Mouse (Mus musculus): ENCODE results near the gene Gast. TPM values are rescaled to one million over a fixed set of nuclear protein-coding genes. Genes with fewer than 3 reads are reported as not detected.
A peak's percentile ranks its signal among the peaks of the same experiment; 100 is the strongest.
"Not testable (repeated sequence)": the region's sequence is repeated elsewhere in the genome, so short reads cannot be mapped to it uniquely, and the experiment has no call there.

The Gast gene
- not detected for total RNA-seq (2021)
- long read RNA-seq, experiment 1: 0 reads
- long read RNA-seq, experiment 2: 0 reads

GRCm38 (mm10) chr11:100333944-100334457 lies at the start of gene Gast:
Gene Gast, plus strand, starts transcription at chr11:100334407.
- DNase-seq (ENCODE audit: low spot score in 2 of 2): no peak

GRCm38 (mm10) chr11:100284988-100285387 lies 49.2 kb upstream of the Gast start:
- DNase-seq (ENCODE audit: low spot score in 2 of 2): no peak

GRCm38 (mm10) chr11:100287024-100287423 lies 47.2 kb upstream of the Gast start:
- DNase-seq (ENCODE audit: low spot score in 2 of 2): peak in 1 of 2 experiments; percentile 47

GRCm38 (mm10) chr11:100288942-100289341 lies 45.3 kb upstream of the Gast start:
- no peak for DNase-seq (ENCODE audit: low spot score in 2 of 2)

- DNase-seq (ENCODE audit: low spot score in 2 of 2): no peak
Measured at GRCm38 (mm10) chr11:100290235-100290634, 44.0 kb upstream of the Gast start.

GRCm38 (mm10) chr11:100292884-100293283 lies 41.3 kb upstream of the Gast start:
- DNase-seq (ENCODE audit: low spot score in 2 of 2): no peak

GRCm38 (mm10) chr11:100295308-100295707 lies 38.9 kb upstream of the Gast start:
- peak; percentile 63 to 79 for DNase-seq (ENCODE audit: low spot score in 2 of 2)

GRCm38 (mm10) chr11:100297801-100298200 lies 36.4 kb upstream of the Gast start:
- no peak for DNase-seq (ENCODE audit: low spot score in 2 of 2)

- peak; percentile 69 to 79 for DNase-seq (ENCODE audit: low spot score in 2 of 2)
Measured at GRCm38 (mm10) chr11:100298274-100299036, 35.8 kb upstream of the Gast start.

- peak in 1 of 2 experiments; percentile 43 for DNase-seq (ENCODE audit: low spot score in 2 of 2)
Measured at GRCm38 (mm10) chr11:100300293-100300692, 33.9 kb upstream of the Gast start.

GRCm38 (mm10) chr11:100301292-100301691 lies 32.9 kb upstream of the Gast start:
- no peak for DNase-seq (ENCODE audit: low spot score in 2 of 2)

GRCm38 (mm10) chr11:100307900-100308299 lies 26.3 kb upstream of the Gast start:
- no peak for DNase-seq (ENCODE audit: low spot score in 2 of 2)

GRCm38 (mm10) chr11:100308672-100309071 lies 25.5 kb upstream of the Gast start:
- not testable (repeated sequence) for DNase-seq (ENCODE audit: low spot score in 2 of 2)

- no peak for DNase-seq (ENCODE audit: low spot score in 2 of 2)
Measured at GRCm38 (mm10) chr11:100311656-100312055, 22.6 kb upstream of the Gast start.

GRCm38 (mm10) chr11:100312096-100312679 lies 22.0 kb upstream of the Gast start:
- no peak for DNase-seq (ENCODE audit: low spot score in 2 of 2)

- no peak for DNase-seq (ENCODE audit: low spot score in 2 of 2)
Measured at GRCm38 (mm10) chr11:100313424-100313823, 20.8 kb upstream of the Gast start.

- no peak for DNase-seq (ENCODE audit: low spot score in 2 of 2)
Measured at GRCm38 (mm10) chr11:100315439-100315838, 18.8 kb upstream of the Gast start.

- no peak for DNase-seq (ENCODE audit: low spot score in 2 of 2)
Measured at GRCm38 (mm10) chr11:100317826-100318380, 16.3 kb upstream of the Gast start.

GRCm38 (mm10) chr11:100318529-100319451 lies 15.4 kb upstream of the Gast start:
- no peak for DNase-seq (ENCODE audit: low spot score in 2 of 2)

GRCm38 (mm10) chr11:100319492-100320171 lies 14.6 kb upstream of the Gast start, which contains the start of gene Eif1:
Gene Eif1, plus strand, starts transcription at chr11:100319885.
- DNase-seq (ENCODE audit: low spot score in 2 of 2): peak; percentile 100
